Mouse (Mus musculus): ENCODE data around the gene Zfp750. TPM values are rescaled to one million over a fixed set of nuclear protein-coding genes. Genes with fewer than 3 reads are reported as not detected.

Gene Zfp750
- polyA plus RNA-seq, 1 experiment from 2014 or later = 0.38 TPM

Other genes starting within 250 kb of the Zfp750 start
- gene Wdr45b, start 164.9 kb downstream of the Zfp750 start, polyA plus RNA-seq (2015; fragmentation: Nextera tagmentation; extraction: Ambion mirVana) = 87.3 and 90.0 TPM in 2 replicates
- 13.6 and 14.1 TPM in 2 replicates for gene Rab40b, start 131.1 kb downstream of the Zfp750 start, polyA plus RNA-seq (2015; fragmentation: Nextera tagmentation; extraction: Ambion mirVana)
- gene Fn3krp, start 97.9 kb downstream of the Zfp750 start, polyA plus RNA-seq (2015; fragmentation: Nextera tagmentation; extraction: Ambion mirVana) = 8.3 and 12.2 TPM in 2 replicates
- 7.7 and 7.8 TPM in 2 replicates for gene Fn3k, start 84.4 kb downstream of the Zfp750 start, polyA plus RNA-seq (2015; fragmentation: Nextera tagmentation; extraction: Ambion mirVana)
- 60.8 and 64.2 TPM in 2 replicates for gene Tbcd, start 67.4 kb downstream of the Zfp750 start, polyA plus RNA-seq (2015; fragmentation: Nextera tagmentation; extraction: Ambion mirVana)
- gene B3gntl1, start 153.8 kb upstream of the Zfp750 start, polyA plus RNA-seq (2015; fragmentation: Nextera tagmentation; extraction: Ambion mirVana) = 7.3 and 7.8 TPM in 2 replicates
- 25.0 and 29.5 TPM in 2 replicates for gene Metrnl, start 182.2 kb upstream of the Zfp750 start, polyA plus RNA-seq (2015; fragmentation: Nextera tagmentation; extraction: Ambion mirVana)

Data from hindbrain, embryonic 16.5 days (tissue).